Mouse (Mus musculus) inflammation-experienced regulatory T-cells, adult 16 weeks (primary cell): Measurements from ENCODE around the gene Ece2. TPM values are rescaled to one million over a fixed set of nuclear protein-coding genes. Genes with fewer than 3 reads are reported as not detected.

Experiments
- polyA plus RNA-seq: library from polyadenylated mRNA; unstranded; fragments of 100-300 nt; shearing (Covaris generic); gene quantifications from one replicate; pipeline ENCODE4 v1.2.1, GENCODE M21; 2017

Gene Ece2
- polyA plus RNA-seq, result not detected

DNA sequence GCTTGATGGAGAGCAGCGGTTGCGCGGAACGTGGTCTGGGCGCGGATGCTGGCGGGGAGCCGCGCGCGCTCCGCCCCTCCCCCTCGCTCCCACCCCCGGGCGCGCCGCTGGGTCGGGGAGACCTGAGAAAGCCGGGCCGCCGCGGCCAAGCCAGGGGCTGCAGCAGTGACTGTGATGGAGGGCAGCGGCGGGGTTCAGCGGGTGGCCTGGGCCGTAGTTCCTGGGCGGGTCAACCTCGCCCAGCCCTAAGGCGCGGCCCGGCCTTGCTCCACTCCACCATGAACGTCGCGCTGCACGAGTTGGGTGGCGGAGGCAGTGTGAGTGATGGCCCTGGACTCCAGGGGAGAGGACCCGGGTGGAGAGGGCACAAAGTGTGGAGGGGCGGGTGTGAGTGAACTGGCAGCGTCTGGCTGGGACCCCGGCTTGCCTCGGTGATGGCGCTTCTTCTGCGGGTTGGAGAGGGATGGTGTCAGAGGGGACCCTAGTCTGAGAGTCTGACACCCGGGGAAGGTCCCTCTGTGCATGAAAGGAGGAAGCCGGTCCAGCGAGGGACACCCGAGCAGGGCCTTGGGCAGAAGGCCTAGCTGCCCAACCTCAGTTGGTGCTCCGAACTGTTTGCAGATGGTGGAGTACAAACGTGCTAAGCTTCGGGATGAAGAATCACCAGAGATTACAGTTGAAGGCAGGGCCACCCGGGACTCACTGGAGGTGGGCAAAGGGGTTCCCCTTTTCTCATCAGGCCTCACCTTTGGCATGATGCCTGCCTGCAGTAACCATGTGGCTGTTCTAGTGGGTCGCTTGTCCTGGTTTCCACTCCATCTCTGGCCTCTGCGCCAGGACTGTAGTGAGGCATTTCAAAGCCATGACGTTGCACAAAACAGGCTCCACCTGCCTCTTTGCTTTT lies at the start of gene Ece2:
Ece2 (plus strand) TSS at position 98 of the 904 bp plus-strand sequence.

DNA sequence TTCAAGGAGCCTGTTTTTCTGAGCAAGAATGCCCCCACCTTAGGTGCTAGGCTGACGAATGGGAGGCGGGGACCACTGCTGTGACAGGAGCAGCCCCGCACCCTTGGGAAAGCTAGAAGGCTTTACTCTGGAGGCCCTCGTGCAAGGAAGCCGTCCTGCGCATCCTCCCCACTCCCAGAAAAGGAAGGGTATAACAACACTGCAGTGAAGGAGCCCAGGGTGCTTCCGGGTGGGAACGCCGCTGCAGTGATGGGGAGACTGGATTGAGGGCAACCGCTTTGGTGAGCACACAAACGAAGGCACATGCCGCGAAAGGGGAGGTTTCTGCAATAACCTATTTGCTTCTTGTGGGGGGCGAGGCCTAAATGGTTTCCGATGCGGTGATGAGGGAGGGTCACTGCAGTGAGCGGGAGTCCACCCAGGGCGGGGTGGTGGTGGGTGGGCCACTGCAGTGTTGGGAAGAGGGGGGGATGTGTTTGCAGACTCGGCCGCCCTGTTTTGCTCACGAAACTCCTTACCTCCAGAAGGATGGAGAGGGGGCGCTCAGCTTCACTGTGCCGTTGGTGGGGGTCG lies 40.2 kb upstream of the Ece2 start, which contains the start of gene Vwa5b2:
Vwa5b2 (plus strand) TSS at position 106 of the 573 bp plus-strand sequence.

DNA sequence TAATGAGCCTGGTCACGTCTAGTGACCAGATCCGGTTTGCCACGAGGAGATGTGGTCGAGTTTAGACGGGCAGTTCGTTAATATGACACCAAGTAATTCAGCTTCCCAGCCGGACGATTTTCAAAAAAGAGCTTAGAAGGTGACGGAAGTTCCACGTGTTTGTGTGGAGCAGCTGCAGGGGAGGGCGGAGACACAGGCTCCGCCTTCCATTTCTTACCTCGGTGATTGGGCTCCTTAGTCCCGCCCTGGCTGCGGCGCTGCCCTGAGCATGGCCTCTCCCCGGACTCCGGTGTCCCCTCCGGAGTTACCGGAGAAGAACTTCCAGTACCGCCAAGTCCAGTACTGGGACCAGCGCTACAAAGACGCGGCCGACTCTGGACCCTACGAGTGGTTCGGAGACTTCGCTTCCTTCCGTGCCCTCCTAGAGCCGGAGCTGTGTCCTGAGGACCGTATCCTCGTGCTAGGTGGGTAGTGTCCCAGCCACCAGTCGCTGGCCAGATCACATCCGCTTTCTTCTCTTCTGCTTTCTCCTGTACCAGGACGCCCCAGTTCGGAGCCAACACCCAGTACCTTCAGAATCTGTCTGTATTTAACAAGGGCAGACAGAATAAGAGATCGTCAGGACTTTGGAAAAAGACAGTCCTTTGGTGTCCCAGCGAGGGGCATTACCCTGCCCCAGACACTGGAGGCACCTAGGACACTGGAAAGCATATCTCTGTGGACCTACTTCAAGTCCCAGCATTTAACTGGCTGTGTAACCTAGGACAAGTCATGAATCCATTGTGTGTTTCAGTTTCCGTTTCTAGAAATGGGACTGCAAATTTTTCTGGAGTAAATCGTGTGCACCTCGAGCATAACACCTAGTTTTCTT lies 18.0 kb upstream of the Ece2 start, which contains the start of the genes Eef1akmt4, Gm49333 and Alg3:
Eef1akmt4 (plus strand) TSS at position 237 of the 871 bp plus-strand sequence.
Gm49333 (plus strand) TSS at position 254 of the 871 bp plus-strand sequence.
Alg3 (minus strand) TSS at position 379 of the 871 bp plus-strand sequence.

DNA sequence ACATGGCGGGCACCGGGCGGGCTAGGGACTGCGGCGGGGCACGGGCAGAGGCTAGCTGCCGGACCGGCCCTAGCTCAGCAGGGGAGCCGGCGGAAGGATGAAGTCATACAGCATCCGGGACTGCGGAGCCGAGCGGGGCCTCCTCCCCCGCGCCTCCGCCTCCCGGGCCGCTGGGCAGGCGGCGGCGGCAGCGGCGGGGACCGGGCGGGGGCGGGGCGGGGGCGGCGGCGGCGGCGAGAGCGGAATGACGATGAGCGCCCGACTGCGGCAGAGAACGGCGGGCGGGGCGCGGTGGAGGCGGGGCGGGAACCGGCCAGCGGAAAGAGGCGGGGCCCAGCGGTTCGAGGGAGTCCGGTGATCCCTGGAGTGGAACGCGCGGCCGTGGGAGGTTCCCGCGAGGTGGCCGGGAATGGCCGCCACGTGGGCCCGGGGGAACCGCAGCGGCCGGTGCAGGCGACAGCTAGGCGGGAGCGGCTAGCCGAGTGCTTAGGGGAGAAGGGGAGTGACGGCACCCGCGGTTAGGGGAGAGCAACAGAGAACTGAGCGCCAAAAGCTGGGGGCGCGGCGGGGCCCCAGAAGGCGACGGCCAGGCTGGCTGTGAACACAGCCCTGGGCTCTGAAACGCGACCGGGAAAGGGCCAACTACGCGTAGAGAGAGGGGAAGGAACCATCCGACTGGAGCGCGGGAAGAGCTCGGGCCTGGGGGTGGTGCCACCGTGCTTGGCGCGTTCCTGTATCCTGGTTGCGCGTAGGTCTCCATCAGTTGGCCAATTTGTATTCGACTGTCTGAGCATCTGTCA lies 8.2 kb upstream of the Ece2 start, which contains the start of gene Camk2n2:
Camk2n2 (minus strand) TSS at position 97 of the 800 bp plus-strand sequence.

DNA sequence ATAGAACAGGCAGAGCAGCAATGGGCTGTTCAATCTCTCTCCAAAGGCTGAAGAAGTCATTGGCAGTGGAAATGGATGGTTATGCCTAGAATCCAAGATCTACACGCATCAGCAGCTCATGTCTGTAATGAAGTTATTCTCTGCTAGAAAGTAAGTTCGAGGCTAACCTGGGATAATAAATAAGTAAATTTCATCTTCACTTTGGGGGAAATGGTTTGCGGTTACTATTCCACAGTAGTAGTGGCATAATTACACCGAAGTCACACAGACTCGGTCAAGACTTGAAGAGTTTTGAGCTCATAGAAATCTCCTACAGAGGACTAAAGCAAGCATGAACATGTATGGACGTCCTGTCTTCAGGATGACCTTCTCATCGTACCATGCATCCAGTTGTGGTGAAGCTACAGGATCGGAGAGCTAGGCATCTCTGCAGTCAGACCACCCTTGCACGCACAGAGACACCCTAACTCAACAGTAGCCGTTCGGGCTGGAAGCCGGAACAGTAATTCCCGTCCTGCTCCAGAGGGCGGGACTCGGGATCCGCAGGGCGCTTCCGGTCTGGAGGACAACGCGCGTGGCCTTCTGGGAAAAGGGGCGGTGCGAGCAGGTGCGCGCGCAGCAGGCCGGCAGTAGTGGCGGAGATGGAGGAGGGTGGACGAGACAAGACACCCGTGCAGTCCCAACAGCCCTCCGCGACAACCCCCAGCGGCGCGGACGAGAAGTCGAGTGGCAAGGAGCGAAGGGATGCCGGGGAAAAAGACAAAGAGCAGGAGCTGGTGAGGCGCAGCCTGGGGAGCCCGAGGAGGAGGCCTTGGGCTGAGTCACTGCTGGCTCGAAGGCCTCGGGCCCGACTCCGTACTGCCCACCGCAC lies 21.7 kb downstream of the Ece2 start, which contains the start of gene Psmd2:
Psmd2 (plus strand) TSS at position 577 of the 871 bp plus-strand sequence.

DNA sequence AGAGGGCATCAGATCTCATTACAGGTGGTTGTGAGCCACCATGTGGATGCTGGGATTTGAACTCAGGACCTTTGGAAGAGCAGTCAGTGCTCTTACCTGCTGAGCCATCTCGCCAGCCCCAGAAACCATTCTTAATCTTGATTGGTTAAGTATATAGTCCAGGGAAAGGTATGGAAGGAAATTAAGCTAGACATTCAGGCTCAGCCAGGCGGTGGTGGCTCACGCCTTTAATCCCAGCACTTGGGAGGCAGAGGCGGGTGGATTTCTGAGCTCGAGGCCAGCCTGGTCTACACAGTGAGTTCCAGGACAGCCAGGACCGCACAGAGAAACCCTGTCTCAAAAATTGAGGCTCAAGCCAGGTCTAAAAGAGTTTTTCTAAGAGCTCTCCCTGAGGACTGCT lies 38.4 kb downstream of the Ece2 start, which contains the start of gene Eif4g1:
Eif4g1 (plus strand) TSS at position 301 of the 400 bp plus-strand sequence.

DNA sequence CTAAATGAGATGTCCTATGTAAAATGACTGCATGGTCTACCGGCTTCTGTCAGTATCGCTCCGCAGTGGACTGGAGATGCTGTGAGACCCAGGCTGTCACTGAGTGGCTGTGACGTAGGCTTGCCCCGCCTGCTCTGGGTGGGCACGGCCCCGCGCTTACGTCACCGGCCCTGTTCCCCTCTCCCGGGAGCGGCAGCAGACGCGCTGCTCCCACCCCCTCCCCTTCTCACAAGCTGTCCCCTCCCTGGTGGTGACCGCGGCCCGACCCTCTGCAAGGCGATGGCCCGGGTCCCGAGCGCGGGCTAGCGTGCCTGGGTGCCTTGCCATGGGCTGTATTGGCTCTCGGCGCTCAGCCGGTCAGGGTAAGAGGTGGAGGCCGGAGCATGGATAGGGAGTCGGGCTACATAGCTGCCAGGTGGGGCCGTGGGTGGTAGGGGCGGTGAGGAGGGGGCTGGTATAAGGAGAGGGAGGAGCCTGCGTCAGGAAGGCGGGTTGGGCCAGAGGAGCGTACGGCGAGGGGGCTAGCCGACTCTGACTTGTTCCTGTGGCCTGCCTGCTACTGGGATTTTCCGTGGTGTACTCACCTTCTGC lies 63.6 kb downstream of the Ece2 start, which contains the start of gene Fam131a:
Fam131a (plus strand) TSS at position 131 of the 591 bp plus-strand sequence.

Other genes starting within 250 kb of the Ece2 start
- 49.0 TPM for gene Abcc5, start 203.4 kb upstream of the Ece2 start, polyA plus RNA-seq
- 21.3 TPM for gene Eif2b5, start 131.0 kb upstream of the Ece2 start, polyA plus RNA-seq
- gene Dvl3, start 112.8 kb upstream of the Ece2 start, polyA plus RNA-seq, result 5.8 TPM
- 486 TPM for gene Ap2m1, start 94.3 kb upstream of the Ece2 start, polyA plus RNA-seq
- gene Abcf3, start 81.3 kb upstream of the Ece2 start, polyA plus RNA-seq, result 122 TPM
- 0.30 TPM for gene Vwa5b2, start 40.4 kb upstream of the Ece2 start, polyA plus RNA-seq
- gene Eef1akmt4, start 18.2 kb upstream of the Ece2 start, polyA plus RNA-seq, result 16.9 TPM
- gene Gm49333, start 18.2 kb upstream of the Ece2 start, polyA plus RNA-seq, result not detected
- gene Alg3, start 18.1 kb upstream of the Ece2 start, polyA plus RNA-seq, result 44.0 TPM
- not detected for gene Camk2n2, start 8.5 kb upstream of the Ece2 start, polyA plus RNA-seq
- gene Psmd2, start 21.8 kb downstream of the Ece2 start, polyA plus RNA-seq, result 308 TPM
- gene Eif4g1, start 38.5 kb downstream of the Ece2 start, polyA plus RNA-seq, result 165 TPM
- 1.2 TPM for gene Fam131a, start 63.4 kb downstream of the Ece2 start, polyA plus RNA-seq
- gene Polr2h, start 87.8 kb downstream of the Ece2 start, polyA plus RNA-seq, result 64.9 TPM
- gene Clcn2, start 87.9 kb downstream of the Ece2 start, polyA plus RNA-seq, result 0.88 TPM
- not detected for gene Chrd, start 103.3 kb downstream of the Ece2 start, polyA plus RNA-seq
- not detected for gene Thpo, start 104.7 kb downstream of the Ece2 start, polyA plus RNA-seq